In the genomic region with DNA sequence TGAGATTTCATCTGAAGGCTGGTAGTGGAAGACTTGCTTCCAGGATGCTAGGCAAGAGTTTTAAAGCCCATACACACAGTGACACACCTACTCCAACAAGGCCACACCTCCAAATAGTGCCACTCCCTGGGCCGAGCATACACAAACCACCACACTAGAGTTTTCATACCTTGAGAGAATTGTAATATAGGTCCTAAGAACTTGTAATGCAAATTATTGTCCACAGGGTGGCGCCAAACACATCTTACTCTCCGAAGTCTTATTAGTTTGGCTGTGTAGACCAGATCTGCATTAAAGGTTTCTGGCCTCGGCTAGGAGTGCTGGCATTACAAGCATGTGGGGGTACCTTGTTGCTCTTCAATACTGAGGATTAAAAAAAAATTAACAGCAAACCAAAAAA, we compare ENCODE assay signal across 8 mouse cellular contexts. TPM values are rescaled to one million over a fixed set of nuclear protein-coding genes. Genes with fewer than 3 reads are reported as not detected.
DNase-seq lines count a peak whose midpoint lies in the region; ATAC-seq and TF ChIP-seq lines count a peak whose summit lies in the region.

No protein-coding gene starts in this region.

- peaks cover 8 to 23% of the 10 kb centered on the region in 2 experiments for H3K36me3 ChIP-seq in CH12.LX (replicated peaks in 1 of 2; ENCODE audit: control insufficient read depth in 1 of 2, insufficient read depth in 1 of 2, low read length in 1 of 2)
- H3K36me3 ChIP-seq in heart, postnatal 0 days (replicated peaks; ENCODE audit: control insufficient read depth, insufficient read depth, low read length): peaks cover 21% of the 10 kb centered on the region
- H3K36me3 ChIP-seq in liver, postnatal 0 days (replicated peaks; ENCODE audit: insufficient read depth, low read length): no peaks in the 10 kb centered on the region; the same call in 1 of the 2 replicates
- peaks cover 15% of the 10 kb centered on the region for H3K36me3 ChIP-seq in neural tube, embryonic 14.5 days (ENCODE audit: control insufficient read depth, insufficient read depth, low read length)

- no peak overlapping the region for H3K4me2 ChIP-seq in CH12.LX (ENCODE audit: insufficient read depth, low read depth, poor library complexity, severe bottlenecking)
- H3K4me2 ChIP-seq in heart, postnatal 0 days (ENCODE audit: low read depth, low read length): no peak overlapping the region
- no peak overlapping the region for H3K4me2 ChIP-seq in liver, postnatal 0 days (ENCODE audit: low read depth, low read length)
- H3K4me2 ChIP-seq in neural tube, embryonic 14.5 days (ENCODE audit: low read depth, low read length): no peak overlapping the region

- peak; percentile 64 for TF ChIP-seq RAD21 in CH12.LX (IDR thresholded peaks at IDR 0.05; ENCODE audit: low read depth, low read length)

- TF ChIP-seq POLR2A in CH12.LX (IDR thresholded peaks at IDR 0.05; ENCODE audit: low read depth, low read length): no peak
- TF ChIP-seq POLR2A in cortical plate, adult 2 months (IDR thresholded peaks at IDR 0.05; ENCODE audit: extremely low read depth, insufficient read depth, low read length): no peak

- 4% methylated on average over 4 of the region's 4 CpGs for WGBS in heart, postnatal 0 days
- 5% methylated on average over 4 of the region's 4 CpGs for WGBS in liver, postnatal 0 days (ENCODE audit: insufficient replicate concordance)
- 12% methylated on average over 4 of the region's 4 CpGs for WGBS in neural tube, embryonic 14.5 days

- H3K9me3 ChIP-seq in CH12.LX (replicated peaks; ENCODE audit: low read length): no peaks in the 10 kb centered on the region
- H3K9me3 ChIP-seq in heart, postnatal 0 days (replicated peaks; ENCODE audit: control insufficient read depth, low read length): no peaks in the 10 kb centered on the region; the same call in 1 of the 2 replicates
- no peaks in the 10 kb centered on the region for H3K9me3 ChIP-seq in liver, postnatal 0 days (ENCODE audit: low read length)
- H3K9me3 ChIP-seq in neural tube, embryonic 14.5 days (ENCODE audit: control insufficient read depth, low read length): no peaks in the 10 kb centered on the region

- H3K27me3 ChIP-seq in CH12.LX (replicated peaks): no peaks in the 10 kb centered on the region
- H3K27me3 ChIP-seq in heart, postnatal 0 days (ENCODE audit: control insufficient read depth, insufficient read depth, low read length): no peaks in the 10 kb centered on the region
- no peaks in the 10 kb centered on the region for H3K27me3 ChIP-seq in liver, postnatal 0 days (ENCODE audit: insufficient read depth, low read length)
- no peaks in the 10 kb centered on the region for H3K27me3 ChIP-seq in neural tube, embryonic 14.5 days (ENCODE audit: control insufficient read depth, insufficient read depth, low read length)

- no peak overlapping the region for H3K27ac ChIP-seq in CH12.LX (ENCODE audit: insufficient read depth, low read depth)
- H3K27ac ChIP-seq in cortical plate, adult 2 months (ENCODE audit: insufficient read depth, low read length): no peak overlapping the region
- no peak overlapping the region for H3K27ac ChIP-seq in heart, postnatal 0 days (ENCODE audit: low read depth)
- H3K27ac ChIP-seq in liver, postnatal 0 days (ENCODE audit: low read depth): no peak overlapping the region
- H3K27ac ChIP-seq in neural tube, embryonic 14.5 days (ENCODE audit: low read depth, low read length): no peak overlapping the region

- in situ Hi-C loops in CH12.LX (cut with MboI; ENCODE audit: low pct_ligation_motif_present, low pct_unique_long_range_greater_than_20kb, low sequenced_read_pairs): no loop called here

- H3K4me3 ChIP-seq in CH12.LX (replicated peaks in 1 of 3; ENCODE audit: low read depth in 2 of 3, low read length in 2 of 3, poor library complexity in 1 of 3): no peak overlapping the region
- H3K4me3 ChIP-seq in cortical plate, adult 2 months (ENCODE audit: insufficient read depth, low read length): no peak overlapping the region
- H3K4me3 ChIP-seq in heart, postnatal 0 days (ENCODE audit: low read depth, low read length): no peak overlapping the region
- no peak overlapping the region for H3K4me3 ChIP-seq in liver, postnatal 0 days (ENCODE audit: low read depth, low read length)
- no peak overlapping the region for H3K4me3 ChIP-seq in neural tube, embryonic 14.5 days (ENCODE audit: low read depth, low read length)

- TF ChIP-seq EP300 in CH12.LX (IDR thresholded peaks at IDR 0.05; ENCODE audit: low read length): no peak
- TF ChIP-seq EP300 in heart, postnatal 0 days (IDR thresholded peaks at IDR 0.05; ENCODE audit: low read depth): no peak
- TF ChIP-seq EP300 in liver, postnatal 0 days (IDR thresholded peaks at IDR 0.05; ENCODE audit: low read depth): no peak

- no peak overlapping the region for H3K9ac ChIP-seq in CH12.LX (ENCODE audit: insufficient read depth, low read depth)
- H3K9ac ChIP-seq in heart, postnatal 0 days (replicated peaks; ENCODE audit: low read depth, low read length): no peak overlapping the region
- no peak overlapping the region for H3K9ac ChIP-seq in liver, postnatal 0 days (replicated peaks)
- H3K9ac ChIP-seq in neural tube, embryonic 14.5 days (replicated peaks; ENCODE audit: low read depth, low read length): no peak overlapping the region

- H3K79me2 ChIP-seq in CH12.LX (replicated peaks; ENCODE audit: control insufficient read depth, extremely low read depth, insufficient read depth, poor library complexity, severe bottlenecking): no peaks in the 10 kb centered on the region

- H3K4me1 ChIP-seq in CH12.LX (ENCODE audit: control insufficient read depth in 1 of 2, insufficient read depth in 2 of 2): no peaks in the 10 kb centered on the region
- no peaks in the 10 kb centered on the region for H3K4me1 ChIP-seq in cortical plate, adult 2 months (ENCODE audit: control insufficient read depth, insufficient read depth, low read length)
- H3K4me1 ChIP-seq in heart, postnatal 0 days (ENCODE audit: control insufficient read depth, insufficient read depth): no peaks in the 10 kb centered on the region
- no peaks in the 10 kb centered on the region for H3K4me1 ChIP-seq in liver, postnatal 0 days (ENCODE audit: insufficient read depth)
- H3K4me1 ChIP-seq in neural tube, embryonic 14.5 days (ENCODE audit: control insufficient read depth, insufficient read depth, low read length): no peaks in the 10 kb centered on the region

- DNase-seq in CH12.LX (ENCODE audit: extremely low read depth) (peak; percentile 81), ZHBTc4 (ENCODE audit: low read depth, low spot score) (peak; percentile 86)
- DNase-seq in heart, postnatal 0 days (ENCODE audit: low spot score): peak; percentile 61
- DNase-seq in kidney, postnatal 10 days: peak; percentile 77
- peak; percentile 58 for DNase-seq in liver, postnatal 0 days
- peak; percentile 41 for DNase-seq in thymus, postnatal 25 days

- TF ChIP-seq CTCF in CH12.LX (conservative IDR thresholded peaks at IDR 0.05 in 1 of 2, IDR thresholded peaks at IDR 0.05 in 1 of 2; ENCODE audit: low read depth in 2 of 2, low read length in 2 of 2): peak; percentile 50 to 82
- peak; percentile 47 for TF ChIP-seq CTCF in cortical plate, adult 2 months (IDR thresholded peaks at IDR 0.05; ENCODE audit: extremely low read depth, insufficient read depth, low read length)
- TF ChIP-seq CTCF in heart, postnatal 0 days (IDR thresholded peaks at IDR 0.05; ENCODE audit: low read depth): peak; percentile 73
- TF ChIP-seq CTCF in liver, postnatal 0 days (IDR thresholded peaks at IDR 0.05; ENCODE audit: low read depth): peak; percentile 80

- dilution Hi-C loops in CH12.LX (cut with MboI; ENCODE audit: extremely low pct_ligation_motif_present, extremely low pct_unique_long_range_greater_than_20kb, low sequenced_read_pairs): no loop called here

- 0 out of 2 replicates have a peak, but pooled peaks have one; percentile 20 for ATAC-seq in heart, postnatal 0 days (ENCODE audit: insufficient read depth, low read depth)
- ATAC-seq in liver, postnatal 0 days: 0 out of 2 replicates have a peak, but pooled peaks have one; percentile 23
- peak; percentile 68 for ATAC-seq in neural tube, embryonic 14.5 days (ENCODE audit: low read depth)

RNA-seq across cellular contexts. Expression of gene Tead4, which starts 17.7 kb away (rescaled TPM):
- total RNA-seq in CH12.LX (2012; rRNA removed) (not detected in 2 replicates), CH12.LX (2014; rRNA removed) (not detected in 2 replicates)
- polyA plus RNA-seq in CH12.LX (2012; ENCODE audit: insufficient read length, low read depth): 0.15 TPM in 1 of 2 replicates, not detected in the other
- polyA plus RNA-seq in cortical plate, adult 2 months (2012; rRNA removed): 0.42 and 0.63 TPM in 2 replicates
- 3.2 and 4.2 TPM in 2 replicates for total RNA-seq in heart, postnatal 0 days (2014; rRNA removed; ENCODE audit: low replicate concordance)
- 1.3 and 1.5 TPM in 2 replicates for polyA plus RNA-seq in heart, postnatal 0 days (2015; fragmentation: Nextera tagmentation; extraction: Ambion mirVana)
- 0.28 and 0.34 TPM in 2 replicates for polyA plus RNA-seq in liver, postnatal 0 days (2015; fragmentation: Nextera tagmentation; extraction: Ambion mirVana)
- polyA plus RNA-seq in neural tube, embryonic 14.5 days (2014; fragmentation: Nextera tagmentation; extraction: Ambion mirVana): 0.24 and 0.57 TPM in 2 replicates

RNA-seq across cellular contexts. Expression of gene Tulp3, which starts 37.3 kb away (rescaled TPM):
- 4.9 and 5.5 TPM in 2 replicates for total RNA-seq in CH12.LX (2012; rRNA removed)
- 3.7 and 5.6 TPM in 2 replicates for total RNA-seq in CH12.LX (2014; rRNA removed)
- polyA plus RNA-seq in CH12.LX (2012; ENCODE audit: insufficient read length, low read depth): 11.5 and 13.1 TPM in 2 replicates
- polyA plus RNA-seq in cortical plate, adult 2 months (2012; rRNA removed): 27.2 and 27.8 TPM in 2 replicates
- total RNA-seq in heart, postnatal 0 days (2014; rRNA removed; ENCODE audit: low replicate concordance): 3.2 and 5.1 TPM in 2 replicates
- 3.7 and 5.1 TPM in 2 replicates for polyA plus RNA-seq in heart, postnatal 0 days (2015; fragmentation: Nextera tagmentation; extraction: Ambion mirVana)
- polyA plus RNA-seq in liver, postnatal 0 days (2015; fragmentation: Nextera tagmentation; extraction: Ambion mirVana): 0.81 and 1.2 TPM in 2 replicates
- 17.7 and 22.4 TPM in 2 replicates for polyA plus RNA-seq in neural tube, embryonic 14.5 days (2014; fragmentation: Nextera tagmentation; extraction: Ambion mirVana)

RNA-seq across cellular contexts. Expression of gene Rhno1, which starts 44.4 kb away (rescaled TPM):
- total RNA-seq in CH12.LX (2012; rRNA removed) (28.7 and 34.9 TPM in 2 replicates), CH12.LX (2014; rRNA removed) (18.5 and 19.3 TPM in 2 replicates)
- 53.4 and 60.0 TPM in 2 replicates for polyA plus RNA-seq in CH12.LX (2012; ENCODE audit: insufficient read length, low read depth)
- 11.8 and 12.2 TPM in 2 replicates for polyA plus RNA-seq in cortical plate, adult 2 months (2012; rRNA removed)
- 10.9 and 22.6 TPM in 2 replicates for total RNA-seq in heart, postnatal 0 days (2014; rRNA removed; ENCODE audit: low replicate concordance)
- 34.7 and 39.3 TPM in 2 replicates for polyA plus RNA-seq in heart, postnatal 0 days (2015; fragmentation: Nextera tagmentation; extraction: Ambion mirVana)
- 30.0 and 31.3 TPM in 2 replicates for polyA plus RNA-seq in liver, postnatal 0 days (2015; fragmentation: Nextera tagmentation; extraction: Ambion mirVana)
- 76.0 and 82.6 TPM in 2 replicates for polyA plus RNA-seq in neural tube, embryonic 14.5 days (2014; fragmentation: Nextera tagmentation; extraction: Ambion mirVana)

RNA-seq across cellular contexts. Expression of gene Foxm1, which starts 44.5 kb away (rescaled TPM):
- 14.3 and 16.8 TPM in 2 replicates for total RNA-seq in CH12.LX (2012; rRNA removed)
- 5.8 and 6.0 TPM in 2 replicates for total RNA-seq in CH12.LX (2014; rRNA removed)
- polyA plus RNA-seq in CH12.LX (2012; ENCODE audit: insufficient read length, low read depth): 32.5 and 41.0 TPM in 2 replicates
- 1.7 and 2.5 TPM in 2 replicates for polyA plus RNA-seq in cortical plate, adult 2 months (2012; rRNA removed)
- total RNA-seq in heart, postnatal 0 days (2014; rRNA removed; ENCODE audit: low replicate concordance): 19.0 and 23.8 TPM in 2 replicates
- polyA plus RNA-seq in heart, postnatal 0 days (2015; fragmentation: Nextera tagmentation; extraction: Ambion mirVana): 4.8 and 5.4 TPM in 2 replicates
- 5.5 and 5.7 TPM in 2 replicates for polyA plus RNA-seq in liver, postnatal 0 days (2015; fragmentation: Nextera tagmentation; extraction: Ambion mirVana)
- polyA plus RNA-seq in neural tube, embryonic 14.5 days (2014; fragmentation: Nextera tagmentation; extraction: Ambion mirVana): 4.6 and 4.9 TPM in 2 replicates

RNA-seq across cellular contexts. Expression of gene Tex52, which starts 56.9 kb away (rescaled TPM):
- total RNA-seq in CH12.LX (2012; rRNA removed) (0.13 TPM in 1 of 2 replicates, not detected in the other), CH12.LX (2014; rRNA removed) (not detected in 2 replicates)
- not detected in 2 replicates for polyA plus RNA-seq in CH12.LX (2012; ENCODE audit: insufficient read length, low read depth)
- polyA plus RNA-seq in cortical plate, adult 2 months (2012; rRNA removed): 2.8 and 4.3 TPM in 2 replicates
- total RNA-seq in heart, postnatal 0 days (2014; rRNA removed; ENCODE audit: low replicate concordance): not detected in 2 replicates
- polyA plus RNA-seq in heart, postnatal 0 days (2015; fragmentation: Nextera tagmentation; extraction: Ambion mirVana): not detected in 2 replicates
- not detected in 2 replicates for polyA plus RNA-seq in liver, postnatal 0 days (2015; fragmentation: Nextera tagmentation; extraction: Ambion mirVana)
- 0.19 and 0.66 TPM in 2 replicates for polyA plus RNA-seq in neural tube, embryonic 14.5 days (2014; fragmentation: Nextera tagmentation; extraction: Ambion mirVana)
